Mouse (Mus musculus) heart, postnatal 0 days (tissue): ENCODE measurements around the gene Rab3c.

Source experiments
- CTCF ChIP-seq: IDR thresholded peaks from 2 replicates; pipeline ENCODE4 v1.5.1; 2016; ENCODE audit warnings: antibody characterized with exemption, control low read depth, low read depth
- EP300 ChIP-seq: IDR thresholded peaks from 2 replicates; pipeline ENCODE4 v1.6.1; 2016; ENCODE audit warnings: antibody characterized with exemption, low read depth

DNA sequence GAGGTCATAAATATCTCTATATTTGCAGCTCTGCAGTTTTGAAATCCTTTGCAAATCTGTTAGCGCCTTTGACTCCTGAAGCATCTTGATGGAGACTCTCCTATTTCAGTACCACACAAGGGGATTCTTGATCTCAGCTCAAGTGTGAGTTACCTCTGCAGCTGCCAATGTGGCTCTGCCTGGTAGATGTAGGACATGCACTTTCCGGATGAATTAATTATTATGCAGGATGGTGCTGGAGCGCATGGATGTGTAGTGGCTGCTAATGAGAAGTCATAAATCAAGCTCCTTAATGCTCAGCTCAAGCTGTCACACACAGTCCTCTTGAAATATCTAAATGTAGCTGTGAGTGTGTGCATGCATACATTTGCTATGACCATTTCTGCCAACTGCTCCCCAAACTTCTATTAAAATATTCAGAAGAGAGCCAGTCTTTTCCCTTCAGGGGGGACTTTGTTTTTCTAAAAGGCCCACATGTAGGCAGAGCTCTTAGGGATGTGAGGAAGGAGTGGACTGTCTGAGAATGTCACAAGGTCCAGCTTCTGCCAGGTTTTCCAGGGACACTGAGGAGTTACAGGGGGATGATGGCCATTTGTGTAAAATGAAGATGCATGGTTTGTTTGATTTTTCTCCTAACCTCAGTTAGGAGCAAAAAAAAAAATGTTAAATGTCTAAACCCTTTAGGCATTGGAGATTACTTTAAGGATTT is 114.0 kb downstream of the Rab3c start:
- no peak for TF ChIP-seq CTCF
- no peak for TF ChIP-seq EP300
